Mouse (Mus musculus): ENCODE measurements around the gene Serpina3m.

DNA sequence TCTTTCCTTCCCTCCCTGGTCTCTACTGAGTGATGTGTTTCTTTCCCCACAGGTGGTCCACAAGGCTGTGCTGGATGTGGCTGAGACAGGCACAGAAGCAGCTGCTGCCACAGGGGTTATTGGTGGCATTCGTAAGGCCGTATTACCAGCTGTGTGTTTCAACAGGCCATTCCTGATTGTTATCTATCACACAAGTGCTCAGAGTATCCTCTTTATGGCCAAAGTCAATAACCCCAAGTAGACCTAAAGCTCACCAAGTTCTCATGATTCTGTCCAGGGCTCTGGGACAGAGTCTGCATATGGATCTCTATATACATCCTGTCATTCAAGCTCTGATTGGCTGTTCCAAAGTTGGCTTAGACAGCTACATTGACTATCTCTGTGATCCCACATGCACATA is 6.9 kb downstream of the Serpina3m start:
- no peak for TF ChIP-seq CTCF (IDR thresholded peaks at IDR 0.05; ENCODE audit: low read depth, low read length)
- no peak for TF ChIP-seq POLR2A (IDR thresholded peaks at IDR 0.05; ENCODE audit: borderline replicate concordance, low read depth, low read length)

All from bone marrow macrophage, adult 2 months (primary cell).